Mouse (Mus musculus) stomach, embryonic 15.5 days (tissue): ENCODE measurements around the gene Vwc2. TPM values are rescaled to one million over a fixed set of nuclear protein-coding genes. Genes with fewer than 3 reads are reported as not detected.

ENCODE experiments used
- ATAC-seq: fragments of 200-750 bp; cut with Nextera tagmentation; 2 replicates; pipeline ENCODE4 v1.8.0; 2017; ENCODE audit warnings: low read depth, moderate number of reproducible peaks, moderate TSS enrichment; ENCODE audit not compliant: insufficient read depth, low FRiP score
- H3K27ac ChIP-seq: fragments of 300-500 bp; sonication (generic); 2 replicates; pipeline ENCODE4 v1.5.1; 2015; ENCODE audit warnings: mild to moderate bottlenecking, inconsistent platforms
- H3K27me3 ChIP-seq: fragments of 300-500 bp; sonication (generic); replicated peaks from 2 replicates; pipeline ENCODE4 v1.6.1; 2015; ENCODE audit warnings: inconsistent platforms
- H3K36me3 ChIP-seq: fragments of 300-500 bp; sonication (generic); 2 replicates; pipeline ENCODE4 v1.6.1; 2015; ENCODE audit warnings: inconsistent platforms
- H3K4me1 ChIP-seq: fragments of 300-500 bp; sonication (generic); 2 replicates; pipeline ENCODE4 v1.6.1; 2015; ENCODE audit warnings: inconsistent platforms
- H3K4me2 ChIP-seq: fragments of 300-500 bp; sonication (generic); 2 replicates; pipeline ENCODE4 v1.6.1; 2015; ENCODE audit warnings: mild to moderate bottlenecking, inconsistent platforms
- H3K4me3 ChIP-seq: fragments of 300-500 bp; sonication (generic); replicated peaks from 2 replicates; pipeline ENCODE4 v1.5.1; 2015; ENCODE audit warnings: inconsistent platforms
- H3K9ac ChIP-seq: fragments of 300-500 bp; sonication (generic); 2 replicates; pipeline ENCODE4 v1.6.1; 2015; ENCODE audit warnings: inconsistent platforms
- H3K9me3 ChIP-seq: fragments of 300-500 bp; sonication (generic); 2 replicates; pipeline ENCODE4 v1.6.1; 2016; ENCODE audit warnings: inconsistent platforms
- WGBS: fragments of 180-500 bp; shearing (Covaris S2); methylation state at CpG from one replicate; pipeline ENCODE4 v1.1.7; 2015; 5-methylcytosine and 5-hydroxymethylcytosine counted together
- polyA plus RNA-seq: library from polyadenylated mRNA; unstranded; fragments of >200 nt; fragmentation: Nextera tagmentation; extraction: Ambion mirVana; gene quantifications from 2 replicates; pipeline ENCODE4 v1.2.1, GENCODE M21; 2015

Gene Vwc2
- 0.81 and 1.2 TPM in 2 replicates for polyA plus RNA-seq

DNA sequence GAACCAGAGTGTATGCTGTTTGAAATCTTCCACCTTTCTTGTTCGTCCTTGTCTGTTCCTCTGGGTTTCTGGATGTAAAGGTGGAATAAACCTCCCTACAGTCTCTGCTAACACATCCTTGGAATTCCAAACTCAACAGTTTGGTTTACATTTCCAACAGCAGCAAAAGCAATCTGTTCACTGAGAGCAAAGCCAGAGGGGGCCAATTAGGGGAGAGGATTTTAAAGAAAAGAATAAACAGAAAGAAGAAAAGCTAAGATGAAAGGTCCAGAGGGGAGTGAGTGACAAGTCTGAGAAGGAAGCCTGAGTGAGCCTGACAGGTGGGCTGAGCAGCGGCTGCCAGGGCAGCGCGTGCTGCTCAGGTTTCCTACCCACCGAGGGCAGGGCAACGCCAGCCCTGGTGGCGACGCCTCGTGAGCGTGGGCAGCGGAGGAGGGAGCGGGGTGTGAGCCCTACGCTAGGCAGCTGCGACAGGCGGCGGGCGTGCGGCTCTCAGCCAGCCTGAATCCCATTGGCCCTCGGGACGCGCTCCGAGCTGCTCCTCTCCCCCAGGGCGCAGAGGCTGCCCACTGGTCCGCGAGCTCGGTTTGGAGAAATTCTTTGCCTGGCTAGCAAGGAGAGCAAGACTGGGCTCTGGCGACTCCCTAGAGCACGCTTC is at the start of gene Vwc2:
Gene Vwc2, plus strand, starts transcription at position 648 of the 658 bp plus-strand sequence.
- Histone ChIP-seq H3K9me3 (no peaks in the 10 kb centered on the region), H3K4me2 (peak within 1 kb of the TSS; percentile 88), H3K27me3 (peaks cover 53% of the 10 kb centered on the region), H3K27ac (no peak within 1 kb of the TSS), H3K4me3 (peak within 1 kb of the TSS; percentile 44), H3K36me3 (no peaks in the 10 kb centered on the region), H3K9ac (no peak within 1 kb of the TSS), H3K4me1 (peaks cover 16% of the 10 kb centered on the region; the same call in 1 of the 2 replicates)
- under 1% methylated on average over 28 of the region's 28 CpGs for WGBS
- ATAC-seq, result no peak

DNA sequence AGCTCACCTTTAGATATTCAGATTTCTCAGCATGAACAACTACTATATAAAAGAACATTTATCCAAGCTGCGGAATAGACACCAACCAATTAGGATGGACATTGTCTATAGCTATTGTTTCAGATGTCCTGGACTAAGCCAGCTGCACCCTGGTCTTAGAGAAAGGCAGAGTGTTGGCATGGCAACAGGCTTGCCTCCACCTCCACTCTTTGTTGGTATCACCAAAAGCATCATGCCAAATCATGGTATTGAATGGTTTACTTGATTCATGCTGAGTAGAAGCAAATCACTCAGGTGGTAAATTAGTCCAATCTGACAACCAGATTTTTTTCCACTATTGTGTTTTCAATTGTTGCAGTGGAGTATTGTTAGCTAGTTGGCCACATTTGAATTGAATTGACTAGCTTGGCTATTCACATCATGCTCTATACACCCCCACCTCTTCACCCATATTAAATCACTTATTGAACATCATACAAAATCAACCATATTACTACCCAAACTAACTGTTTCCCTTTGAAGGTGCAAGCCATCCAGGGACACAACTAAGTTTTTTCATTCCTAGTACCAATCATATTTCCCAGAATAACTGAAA is 25.8 kb upstream of the Vwc2 start:
- Histone ChIP-seq H3K4me2 (no peak overlapping the region), H3K4me3 (no peak overlapping the region), H3K27me3 (no peaks in the 10 kb centered on the region), H3K4me1 (no peaks in the 10 kb centered on the region), H3K9ac (no peak overlapping the region), H3K9me3 (no peaks in the 10 kb centered on the region), H3K36me3 (no peaks in the 10 kb centered on the region), H3K27ac (no peak overlapping the region)
- 86% methylated on average over 1 of the region's 1 CpGs for WGBS
- ATAC-seq, result no peak

DNA sequence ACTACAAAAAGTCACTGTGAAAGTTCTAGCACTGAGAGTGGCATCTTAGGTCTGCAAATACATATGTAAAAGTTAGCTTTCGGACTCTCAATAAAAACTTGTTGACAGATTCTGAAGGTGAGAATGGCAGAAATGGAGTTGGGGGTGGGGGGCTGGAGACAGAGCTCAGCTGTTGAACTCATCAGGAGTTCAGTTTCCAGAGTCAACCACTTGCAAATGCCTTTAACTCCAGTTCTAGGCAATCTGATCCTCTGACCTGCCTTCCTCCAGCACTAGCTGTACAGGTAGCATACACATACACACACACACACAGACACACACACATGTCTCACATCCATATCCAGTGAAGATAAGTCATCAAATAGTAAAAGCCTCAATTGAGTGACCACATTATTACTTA is 16.4 kb upstream of the Vwc2 start:
- no peak overlapping the region for H3K9ac ChIP-seq
- no peak overlapping the region for H3K4me2 ChIP-seq
- no peak for ATAC-seq
- no peaks in the 10 kb centered on the region for H3K27me3 ChIP-seq
- 81% methylated on average over 1 of the region's 1 CpGs for WGBS
- no peaks in the 10 kb centered on the region for H3K4me1 ChIP-seq
- H3K9me3 ChIP-seq, result no peaks in the 10 kb centered on the region
- no peak overlapping the region for H3K4me3 ChIP-seq
- H3K27ac ChIP-seq, result no peak overlapping the region
- no peaks in the 10 kb centered on the region for H3K36me3 ChIP-seq

DNA sequence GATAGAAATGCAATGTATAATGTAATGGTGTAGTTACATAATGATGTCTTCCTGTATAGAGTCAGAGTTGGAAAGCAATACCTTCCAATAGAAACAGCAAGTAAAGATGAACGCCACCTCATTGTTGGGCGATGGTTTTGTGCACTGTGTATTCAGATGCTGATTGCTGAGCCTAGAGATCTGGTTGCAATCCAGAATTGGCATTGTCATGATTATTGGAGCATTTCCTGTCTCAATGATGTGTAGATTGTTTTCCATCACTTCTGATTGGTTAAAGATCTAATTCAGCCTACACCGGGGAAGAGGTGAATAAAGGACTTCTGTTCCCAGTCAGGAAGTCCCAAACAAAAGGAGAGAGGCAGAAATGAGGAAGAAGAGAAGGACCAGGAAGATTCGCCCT is 15.7 kb upstream of the Vwc2 start:
- Histone ChIP-seq H3K4me1 (no peaks in the 10 kb centered on the region), H3K4me2 (no peak overlapping the region), H3K9ac (no peak overlapping the region), H3K4me3 (no peak overlapping the region), H3K9me3 (no peaks in the 10 kb centered on the region), H3K36me3 (no peaks in the 10 kb centered on the region), H3K27me3 (no peaks in the 10 kb centered on the region), H3K27ac (no peak overlapping the region)
- 78% methylated on average over 4 of the region's 4 CpGs for WGBS
- ATAC-seq, result no peak

DNA sequence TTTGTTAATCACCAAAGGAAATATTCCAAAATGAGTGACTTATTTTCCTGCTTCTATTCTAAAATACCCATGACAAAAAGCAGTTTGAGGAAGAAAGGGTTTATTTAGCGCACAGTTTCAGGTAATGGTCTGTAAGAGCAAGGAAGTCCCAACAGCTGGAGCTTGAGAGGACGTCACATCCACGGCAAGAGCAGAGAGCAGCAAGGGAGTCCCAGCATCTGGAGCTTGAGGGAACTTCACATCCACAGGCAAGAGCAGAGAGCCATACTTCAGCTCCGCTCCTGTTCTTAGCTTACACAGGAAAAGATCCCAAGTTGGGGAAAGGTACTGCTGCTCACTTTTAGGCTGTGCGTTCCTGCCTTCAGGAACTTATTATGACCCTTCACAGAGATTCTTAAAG is 15.0 kb upstream of the Vwc2 start:
- WGBS, result 88% methylated on average over 5 of the region's 5 CpGs
- ATAC-seq, result no peak

DNA sequence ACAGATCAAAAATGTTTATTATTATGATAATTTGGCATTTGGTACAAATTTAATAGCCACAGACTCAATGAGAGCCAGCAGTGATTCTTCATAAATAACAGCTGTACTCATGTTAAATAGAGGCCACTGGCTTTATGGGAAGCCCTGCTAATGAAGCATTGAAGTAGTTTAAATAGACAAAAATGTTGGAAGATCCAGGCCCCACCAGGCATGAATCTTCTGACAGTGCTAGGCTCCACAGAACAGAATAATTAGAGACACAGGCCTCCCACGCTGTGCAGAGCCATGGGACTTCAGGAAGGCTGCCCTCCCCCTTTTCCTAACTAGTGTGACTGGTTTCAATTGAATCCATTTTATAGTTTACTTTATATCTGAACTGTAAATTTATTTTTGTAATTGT is 11.8 kb upstream of the Vwc2 start:
- H3K4me3 ChIP-seq, result no peak overlapping the region
- 51% methylated on average over 1 of the region's 1 CpGs for WGBS
- no peak overlapping the region for H3K9ac ChIP-seq
- H3K27ac ChIP-seq, result no peak overlapping the region
- H3K4me2 ChIP-seq, result no peak overlapping the region
- peak; percentile 63; the same call in 1 of the 2 replicates for ATAC-seq
- no peaks in the 10 kb centered on the region for H3K4me1 ChIP-seq
- no peaks in the 10 kb centered on the region for H3K27me3 ChIP-seq
- H3K36me3 ChIP-seq, result no peaks in the 10 kb centered on the region
- H3K9me3 ChIP-seq, result no peaks in the 10 kb centered on the region

More for the DNA sequence above, 15.0 kb upstream of the Vwc2 start:
- H3K4me1 ChIP-seq, result no peaks in the 10 kb centered on the region
- H3K4me3 ChIP-seq, result no peak overlapping the region
- H3K36me3 ChIP-seq, result no peaks in the 10 kb centered on the region
- H3K27ac ChIP-seq, result no peak overlapping the region
- no peaks in the 10 kb centered on the region for H3K27me3 ChIP-seq
- H3K4me2 ChIP-seq, result no peak overlapping the region
- H3K9ac ChIP-seq, result no peak overlapping the region
- no peaks in the 10 kb centered on the region for H3K9me3 ChIP-seq

DNA sequence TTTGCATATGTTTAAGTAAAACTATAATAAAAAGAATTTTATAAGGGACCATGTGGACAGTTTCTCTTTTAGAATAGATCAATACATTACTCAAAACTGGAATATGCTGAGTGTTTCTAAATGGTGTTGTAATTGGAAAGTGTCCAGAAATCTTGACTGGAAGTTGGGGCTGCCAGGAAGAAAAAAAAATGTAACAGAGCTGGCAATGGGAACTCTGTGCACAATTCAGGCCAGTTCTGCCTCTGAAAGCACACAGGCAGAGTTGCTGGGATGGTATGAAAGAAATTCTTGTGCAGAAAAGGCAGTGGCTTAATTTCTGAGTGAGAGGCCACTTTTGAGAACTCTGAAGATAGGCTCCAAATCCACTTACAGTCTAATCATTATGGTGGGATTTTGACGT is 11.4 kb upstream of the Vwc2 start:
- Histone ChIP-seq H3K27me3 (no peaks in the 10 kb centered on the region), H3K4me1 (no peaks in the 10 kb centered on the region), H3K4me2 (no peak overlapping the region), H3K27ac (0 out of 2 replicates have a peak overlapping the region, but pooled peaks have one; percentile 3), H3K9ac (no peak overlapping the region), H3K9me3 (no peaks in the 10 kb centered on the region), H3K36me3 (no peaks in the 10 kb centered on the region), H3K4me3 (no peak overlapping the region)
- no peak; the same call in 1 of the 2 replicates for ATAC-seq
- WGBS, result 23% methylated on average over 1 of the region's 1 CpGs

DNA sequence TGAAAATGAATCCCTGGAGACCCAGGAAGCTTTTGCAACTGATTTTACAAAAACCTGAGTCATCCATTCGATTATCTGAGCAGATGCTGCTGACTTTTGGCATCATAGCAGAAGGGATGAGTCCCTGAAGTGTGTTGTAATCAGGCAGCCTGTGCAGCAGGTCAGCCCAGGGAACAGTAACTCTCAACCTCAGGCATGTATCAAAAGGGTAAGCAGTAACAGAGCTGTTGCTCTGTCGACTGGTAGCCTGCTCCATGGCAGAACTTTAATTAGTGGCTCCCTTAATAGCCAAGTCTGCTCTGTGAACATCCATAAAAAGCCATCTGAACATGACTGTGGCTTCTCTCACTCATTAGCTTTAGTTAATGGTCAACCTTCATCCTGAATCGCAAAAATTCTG is 5.1 kb upstream of the Vwc2 start:
- no peak for ATAC-seq

DNA sequence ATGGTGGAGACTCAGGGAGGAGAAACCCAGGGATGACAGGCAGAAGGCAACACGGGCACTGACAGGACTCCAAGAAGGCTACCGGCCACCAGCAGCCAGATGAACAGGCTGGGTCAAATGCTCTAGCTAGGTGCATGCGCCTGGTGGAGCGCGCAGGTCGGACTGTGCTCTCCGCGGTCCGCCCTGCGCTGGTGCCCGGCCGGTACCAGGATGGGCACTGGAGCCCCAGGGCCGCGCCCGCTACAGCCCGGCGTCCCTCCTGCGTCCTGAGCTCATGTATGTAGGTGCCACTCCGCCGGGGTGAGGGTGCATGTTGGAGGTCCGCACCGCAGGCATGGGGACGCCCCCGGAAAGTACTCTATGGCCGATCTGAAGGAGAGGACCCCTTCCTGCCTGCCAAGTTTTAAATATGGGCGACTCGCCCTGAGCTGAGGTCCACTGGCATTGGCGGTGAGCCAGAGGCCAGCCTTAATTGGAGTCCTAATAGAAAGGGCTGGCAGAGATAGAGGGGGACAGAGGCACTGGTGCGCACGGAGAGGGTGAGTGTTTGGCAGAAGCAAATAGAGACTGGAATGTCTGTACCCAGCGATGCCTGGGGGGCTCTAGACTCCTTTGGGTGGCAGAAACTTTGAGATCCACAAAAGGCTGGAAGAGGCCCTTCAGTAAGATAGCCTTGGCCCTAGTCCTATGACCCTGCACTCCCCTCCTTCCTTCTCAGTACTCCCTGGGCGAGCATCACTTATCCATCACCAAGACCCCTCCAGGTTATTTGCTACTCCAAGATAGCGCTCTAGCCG is 409 bp downstream of the Vwc2 start:
- ATAC-seq, result no peak
- Histone ChIP-seq H3K9ac (no peak overlapping the region), H3K4me2 (peak overlapping the region; percentile 88), H3K27me3 (peaks cover 53% of the 10 kb centered on the region), H3K9me3 (no peaks in the 10 kb centered on the region), H3K4me1 (peaks cover 16% of the 10 kb centered on the region; the same call in 1 of the 2 replicates), H3K4me3 (peak overlapping the region; percentile 44), H3K27ac (no peak overlapping the region), H3K36me3 (no peaks in the 10 kb centered on the region)
- WGBS, result 1% methylated on average over 34 of the region's 34 CpGs

More for the DNA sequence above, 5.1 kb upstream of the Vwc2 start:
- Histone ChIP-seq H3K36me3 (no peaks in the 10 kb centered on the region), H3K9ac (no peak overlapping the region), H3K27ac (no peak overlapping the region), H3K27me3 (peaks cover 13% of the 10 kb centered on the region), H3K4me3 (no peak overlapping the region), H3K4me2 (no peak overlapping the region), H3K4me1 (peaks cover 3% of the 10 kb centered on the region; the same call in 1 of the 2 replicates), H3K9me3 (no peaks in the 10 kb centered on the region)
- WGBS, result 55% methylated on average over 3 of the region's 3 CpGs

DNA sequence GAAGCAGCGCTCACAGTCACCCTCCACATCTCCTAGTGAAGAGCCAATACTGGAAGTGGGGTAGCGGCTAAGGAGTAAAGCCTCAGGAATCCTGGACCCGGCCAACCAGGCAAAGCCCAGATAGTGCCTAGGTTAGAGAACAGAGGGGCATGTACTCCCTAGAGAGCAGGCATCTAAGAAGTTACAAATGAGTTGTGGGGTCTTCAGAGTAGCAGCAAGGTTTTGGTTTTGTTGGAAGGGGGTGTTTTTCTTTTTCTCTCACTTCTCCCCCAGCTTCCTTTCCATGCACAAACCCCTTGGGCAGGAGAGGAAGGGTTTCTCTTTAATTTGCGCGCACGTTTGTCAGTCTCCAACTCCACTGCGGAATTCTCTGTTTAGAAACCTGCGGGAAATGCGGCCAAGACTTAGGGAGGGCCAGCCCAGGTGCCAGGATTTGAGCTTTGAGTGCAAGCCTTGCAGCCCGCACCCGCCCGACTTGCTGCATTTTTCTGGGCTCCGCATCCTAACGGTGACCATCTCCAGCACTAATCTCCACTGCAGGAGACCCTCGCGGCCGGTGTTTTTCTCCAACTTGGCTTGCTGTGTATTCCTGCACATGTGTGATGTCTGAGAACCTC is 1.1 kb downstream of the Vwc2 start:
- peak overlapping the region; percentile 44 for H3K4me3 ChIP-seq
- no peak overlapping the region for H3K9ac ChIP-seq
- ATAC-seq, result no peak
- H3K9me3 ChIP-seq, result no peaks in the 10 kb centered on the region
- peaks cover 16% of the 10 kb centered on the region; the same call in 1 of the 2 replicates for H3K4me1 ChIP-seq
- peak overlapping the region; percentile 88 for H3K4me2 ChIP-seq
- H3K27me3 ChIP-seq, result peaks cover 53% of the 10 kb centered on the region
- H3K27ac ChIP-seq, result no peak overlapping the region
- 1% methylated on average over 17 of the region's 17 CpGs for WGBS
- H3K36me3 ChIP-seq, result no peaks in the 10 kb centered on the region

DNA sequence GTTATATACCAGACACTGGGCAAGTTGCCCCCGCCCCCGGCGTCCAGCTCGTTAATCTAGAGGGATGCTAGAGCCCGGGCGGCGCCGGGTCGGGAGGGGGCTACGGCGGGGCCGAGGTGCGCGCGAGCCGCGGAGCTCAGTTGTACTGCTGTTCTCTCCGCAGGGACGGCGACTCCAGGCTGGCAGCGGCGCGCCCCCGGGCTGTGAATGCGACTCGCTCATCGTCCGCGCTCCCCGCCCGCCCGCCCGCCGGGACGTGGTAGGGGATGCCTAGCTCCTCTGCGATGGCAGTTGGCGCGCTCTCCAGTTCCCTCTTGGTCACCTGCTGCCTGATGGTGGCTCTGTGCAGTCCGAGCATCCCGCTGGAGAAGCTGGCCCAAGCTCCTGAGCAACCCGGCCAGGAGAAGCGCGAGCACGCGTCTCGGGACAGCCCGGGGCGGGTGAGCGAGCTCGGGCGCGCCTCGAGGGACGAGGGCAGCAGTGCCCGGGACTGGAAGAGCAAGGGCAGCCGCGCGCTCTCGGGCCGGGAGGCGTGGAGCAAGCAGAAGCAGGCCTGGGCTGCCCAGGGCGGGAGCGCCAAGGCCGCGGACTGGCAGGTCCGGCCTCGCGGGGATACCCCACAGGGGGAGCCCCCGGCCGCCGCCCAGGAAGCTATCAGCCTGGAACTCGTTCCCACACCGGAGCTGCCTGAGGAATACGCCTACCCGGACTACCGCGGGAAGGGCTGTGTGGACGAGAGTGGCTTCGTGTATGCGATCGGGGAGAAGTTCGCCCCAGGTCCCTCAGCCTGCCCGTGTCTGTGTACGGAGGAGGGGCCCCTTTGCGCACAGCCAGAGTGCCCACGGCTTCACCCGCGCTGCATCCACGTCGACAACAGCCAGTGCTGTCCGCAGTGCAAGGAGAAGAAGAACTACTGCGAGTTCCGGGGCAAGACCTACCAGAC is 1.9 kb downstream of the Vwc2 start:
- Histone ChIP-seq H3K4me1 (peaks cover 16% of the 10 kb centered on the region; the same call in 1 of the 2 replicates), H3K9me3 (no peaks in the 10 kb centered on the region), H3K9ac (no peak overlapping the region), H3K4me3 (peak overlapping the region; percentile 44), H3K4me2 (peak overlapping the region; percentile 88), H3K27ac (no peak overlapping the region), H3K27me3 (peaks cover 53% of the 10 kb centered on the region), H3K36me3 (no peaks in the 10 kb centered on the region)
- under 1% methylated on average over 88 of the region's 93 CpGs for WGBS
- ATAC-seq, result peak; percentile 67
